Mouse (Mus musculus) spleen, adult 2 months (tissue): Measurements from ENCODE around the gene Kcnab1. TPM values are rescaled to one million over a fixed set of nuclear protein-coding genes. Genes with fewer than 3 reads are reported as not detected.

Experiments used
- DNase-seq, 2 experiments: peaks; one replicate each; pipeline versions ENCODE4 v3.0.0 to v3.0.0-alpha.2; 2012 to 2021; ENCODE audit warnings: low spot score in 2 of 2, low read depth in 1 of 2
- H3K27ac ChIP-seq: fragments of 200-500 bp; 2 replicates; pipeline ENCODE4 v1.5.1; 2012; ENCODE audit warnings: low read length, inconsistent platforms; ENCODE audit not compliant: insufficient read depth
- H3K27me3 ChIP-seq: fragments of 200-500 bp; 2 replicates; pipeline ENCODE4 v1.6.1; 2012; ENCODE audit warnings: mild to moderate bottlenecking, moderate library complexity, low read length, inconsistent platforms; ENCODE audit not compliant: control insufficient read depth, insufficient read depth
- H3K36me3 ChIP-seq: fragments of 200-500 bp; 2 replicates; pipeline ENCODE4 v1.6.1; 2012; ENCODE audit warnings: mild to moderate bottlenecking, low read length, inconsistent platforms; ENCODE audit not compliant: control insufficient read depth, insufficient read depth
- H3K4me1 ChIP-seq: fragments of 200-500 bp; 2 replicates; pipeline ENCODE4 v1.6.1; 2011; ENCODE audit warnings: inconsistent platforms; ENCODE audit not compliant: control insufficient read depth, insufficient read depth, insufficient read length
- H3K4me3 ChIP-seq: fragments of 200-500 bp; 2 replicates; pipeline ENCODE4 v1.5.1; 2011; ENCODE audit warnings: mild to moderate bottlenecking, inconsistent platforms; ENCODE audit not compliant: insufficient read depth, insufficient read length; ENCODE audit errors: extremely low read depth
- CTCF ChIP-seq: fragments of 200-500 bp; IDR thresholded peaks from 2 replicates; pipeline ENCODE4 v1.5.1; 2011; ENCODE audit warnings: mild to moderate bottlenecking, inconsistent platforms; ENCODE audit not compliant: insufficient read depth, insufficient read length, insufficient replicate concordance; ENCODE audit errors: extremely low read depth
- POLR2A ChIP-seq: fragments of 200-500 bp; IDR thresholded peaks from 2 replicates; pipeline ENCODE4 v1.6.1; 2011; ENCODE audit warnings: low read depth, low read length, inconsistent platforms
- WGBS: fragments of 180-500 bp; shearing (Covaris S2); methylation state at CpG from one replicate; pipeline ENCODE4 v1.1.7; 2018; 5-methylcytosine and 5-hydroxymethylcytosine counted together
- polyA plus RNA-seq: library from polyadenylated mRNA; depleted of rRNA; stranded (reverse); fragments of >200 nt; gene quantifications from 2 replicates; pipeline ENCODE4 v1.2.3, GENCODE M21; 2012

Gene Kcnab1
- polyA plus RNA-seq, 1 experiment, result 0.16 TPM

- Histone ChIP-seq H3K4me3 (no peak overlapping the region), H3K36me3 (no peaks in the 10 kb centered on the region), H3K4me1 (no peaks in the 10 kb centered on the region), H3K27me3 (no peaks in the 10 kb centered on the region), H3K27ac (no peak overlapping the region)
- no peak for DNase-seq
- 59% methylated on average over 3 of the region's 3 CpGs for WGBS
- TF ChIP-seq POLR2A (no peak), CTCF (no peak)
These were observed 192.3 kb downstream of the Kcnab1 start for GRCm38 (mm10) chr3:65301531-65301930.

GRCm38 (mm10) chr3:65302559-65302958, 193.4 kb downstream of the Kcnab1 start:
- no peak overlapping the region for H3K4me3 ChIP-seq
- no peak for DNase-seq
- 56% methylated on average over 5 of the region's 5 CpGs for WGBS
- no peak overlapping the region for H3K27ac ChIP-seq
- no peaks in the 10 kb centered on the region for H3K36me3 ChIP-seq
- TF ChIP-seq POLR2A, result no peak
- no peak for TF ChIP-seq CTCF
- no peaks in the 10 kb centered on the region for H3K27me3 ChIP-seq
- H3K4me1 ChIP-seq, result no peaks in the 10 kb centered on the region

GRCm38 (mm10) chr3:65315837-65316236, 206.7 kb downstream of the Kcnab1 start:
- no peaks in the 10 kb centered on the region for H3K27me3 ChIP-seq
- no peaks in the 10 kb centered on the region for H3K36me3 ChIP-seq
- H3K4me3 ChIP-seq, result no peak overlapping the region
- TF ChIP-seq POLR2A, result no peak
- no peak for TF ChIP-seq CTCF
- DNase-seq, result no peak
- H3K4me1 ChIP-seq, result peaks cover 1% of the 10 kb centered on the region; the same call in 1 of the 2 replicates
- 88% methylated on average over 6 of the region's 6 CpGs for WGBS
- H3K27ac ChIP-seq, result no peak overlapping the region

- H3K27ac ChIP-seq, result no peak overlapping the region
- no peak for DNase-seq
- H3K36me3 ChIP-seq, result no peaks in the 10 kb centered on the region
- H3K4me3 ChIP-seq, result no peak overlapping the region
- H3K4me1 ChIP-seq, result peaks cover 1% of the 10 kb centered on the region; the same call in 1 of the 2 replicates
- TF ChIP-seq CTCF, result no peak
- no peak for TF ChIP-seq POLR2A
- no peaks in the 10 kb centered on the region for H3K27me3 ChIP-seq
These were observed 207.6 kb downstream of the Kcnab1 start for GRCm38 (mm10) chr3:65316738-65317137.

GRCm38 (mm10) chr3:65317876-65318537, 208.8 kb downstream of the Kcnab1 start:
- WGBS, result 49% methylated on average over 10 of the region's 10 CpGs
- Histone ChIP-seq H3K36me3 (no peaks in the 10 kb centered on the region), H3K4me3 (no peak overlapping the region), H3K27ac (no peak overlapping the region), H3K4me1 (peaks cover 1% of the 10 kb centered on the region; the same call in 1 of the 2 replicates), H3K27me3 (no peaks in the 10 kb centered on the region)
- peak; percentile 17 to 25 for DNase-seq
- peak; percentile 32; the same call in 1 of the 2 replicates for TF ChIP-seq CTCF
- TF ChIP-seq POLR2A, result no peak

GRCm38 (mm10) chr3:65319248-65320008, 210.2 kb downstream of the Kcnab1 start:
- no peaks in the 10 kb centered on the region for H3K27me3 ChIP-seq
- H3K4me1 ChIP-seq, result peaks cover 1% of the 10 kb centered on the region; the same call in 1 of the 2 replicates
- H3K27ac ChIP-seq, result peak overlapping the region; percentile 27; the same call in 1 of the 2 replicates
- 23% methylated on average over 7 of the region's 7 CpGs for WGBS
- TF ChIP-seq CTCF (no peak), POLR2A (no peak)
- DNase-seq, result peak; percentile 6 to 43
- no peaks in the 10 kb centered on the region for H3K36me3 ChIP-seq
- no peak overlapping the region for H3K4me3 ChIP-seq
